Mouse (Mus musculus) brain, embryonic 14.5 days (tissue): Measurements from ENCODE around the gene Mprip.

Source experiments
- CTCF ChIP-seq: fragments of 200-500 bp; IDR thresholded peaks from 2 replicates; pipeline ENCODE4 v1.5.1; 2012; ENCODE audit warnings: inconsistent platforms, mild to moderate bottlenecking, moderate library complexity, borderline replicate concordance; ENCODE audit not compliant: insufficient read depth, insufficient read length; ENCODE audit errors: extremely low read depth
- POLR2A ChIP-seq: fragments of 200-500 bp; IDR thresholded peaks from 2 replicates; pipeline ENCODE4 v1.6.1; 2012; ENCODE audit warnings: mild to moderate bottlenecking, inconsistent platforms, borderline replicate concordance; ENCODE audit not compliant: poor library complexity, insufficient read depth, insufficient read length, severe bottlenecking; ENCODE audit errors: extremely low read depth

DNA sequence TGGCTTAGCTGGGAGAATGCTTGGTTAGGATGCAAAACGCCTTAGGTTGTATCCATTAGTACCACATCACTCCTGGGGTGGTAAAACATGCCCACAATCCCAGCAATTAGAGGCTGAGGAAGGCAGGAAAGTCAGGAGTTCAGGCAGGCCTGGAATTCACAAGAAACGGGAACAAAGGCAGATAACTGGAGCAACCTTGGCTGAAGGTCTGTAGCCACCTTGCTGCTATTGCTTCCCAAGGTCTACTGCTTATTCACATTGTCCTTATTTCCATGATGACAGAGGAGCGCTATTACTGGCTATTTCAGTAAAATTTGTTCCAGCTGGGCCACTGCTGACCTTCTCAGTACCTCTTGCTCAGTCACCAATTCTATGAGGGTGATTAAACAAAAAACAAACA, 152.2 kb downstream of the Mprip start:
- TF ChIP-seq CTCF = no peak
- TF ChIP-seq POLR2A = no peak
